Mouse (Mus musculus) heart, postnatal 0 days (tissue): ENCODE measurements around the gene Nfib. TPM values are rescaled to one million over a fixed set of nuclear protein-coding genes. Genes with fewer than 3 reads are reported as not detected.

ENCODE experiments used
- ATAC-seq: fragments of 200-750 bp; cut with Nextera tagmentation; 2 replicates; pipeline ENCODE4 v1.8.0; 2017; ENCODE audit warnings: low read depth, moderate number of reproducible peaks, moderate library complexity; ENCODE audit not compliant: insufficient read depth
- DNase-seq: peaks from one replicate; pipeline ENCODE4 v3.0.0-alpha.2; 2016; ENCODE audit warnings: low spot score
- H3K27ac ChIP-seq: fragments of 300-500 bp; sonication (generic); 2 replicates; pipeline ENCODE4 v1.5.1; 2014; ENCODE audit warnings: low read depth, mild to moderate bottlenecking
- H3K27me3 ChIP-seq: fragments of 300-500 bp; sonication (generic); 2 replicates; pipeline ENCODE4 v1.6.1; 2014; ENCODE audit warnings: low read length, mixed read lengths; ENCODE audit not compliant: control insufficient read depth, insufficient read depth
- H3K36me3 ChIP-seq: fragments of 300-500 bp; sonication (generic); replicated peaks from 2 replicates; pipeline ENCODE4 v1.6.1; 2014; ENCODE audit warnings: low read length, mixed read lengths; ENCODE audit not compliant: control insufficient read depth, insufficient read depth
- H3K4me1 ChIP-seq: fragments of 300-500 bp; sonication (generic); 2 replicates; pipeline ENCODE4 v1.6.1; 2014; ENCODE audit warnings: antibody characterized with exemption; ENCODE audit not compliant: control insufficient read depth, insufficient read depth
- H3K4me2 ChIP-seq: fragments of 300-500 bp; sonication (generic); 2 replicates; pipeline ENCODE4 v1.6.1; 2014; ENCODE audit warnings: low read depth, mild to moderate bottlenecking, low read length, moderate library complexity
- H3K4me3 ChIP-seq: fragments of 300-500 bp; sonication (generic); 2 replicates; pipeline ENCODE4 v1.5.1; 2014; ENCODE audit warnings: low read depth, low read length
- H3K9ac ChIP-seq: fragments of 300-500 bp; sonication (generic); replicated peaks from 2 replicates; pipeline ENCODE4 v1.6.1; 2014; ENCODE audit warnings: low read depth, low read length, mixed read lengths
- H3K9me3 ChIP-seq: fragments of 300-500 bp; sonication (generic); replicated peaks from 2 replicates; pipeline ENCODE4 v1.6.1; 2016; ENCODE audit warnings: low read length; ENCODE audit not compliant: control insufficient read depth
- CTCF ChIP-seq: IDR thresholded peaks from 2 replicates; pipeline ENCODE4 v1.5.1; 2016; ENCODE audit warnings: antibody characterized with exemption, control low read depth, low read depth
- EP300 ChIP-seq: IDR thresholded peaks from 2 replicates; pipeline ENCODE4 v1.6.1; 2016; ENCODE audit warnings: antibody characterized with exemption, low read depth
- WGBS: fragments of 180-500 bp; shearing (Covaris S2); extraction: QIAGEN DNeasy Blood & Tissue Kit; methylation state at CpG from one replicate; pipeline ENCODE4 v1.1.7; 2014; 5-methylcytosine and 5-hydroxymethylcytosine counted together
- polyA plus RNA-seq: library from polyadenylated mRNA; unstranded; fragments of >200 nt; fragmentation: Nextera tagmentation; extraction: Ambion mirVana; gene quantifications from 2 replicates; pipeline ENCODE4 v1.2.1, GENCODE M21; 2015
- total RNA-seq: library from RNA; depleted of rRNA; stranded (reverse); fragments of >200 nt; gene quantifications from 2 replicates; pipeline ENCODE4 v1.2.3, GENCODE M21; 2014; ENCODE audit warnings: low replicate concordance

Nfib gene
- total and polyA plus RNA-seq, 2 experiments from 2014 or later, result 44.0 to 82.0 TPM

- TF ChIP-seq EP300 (no peak), CTCF (no peak)
- no peak for ATAC-seq
- Histone ChIP-seq H3K4me2 (no peak overlapping the region), H3K36me3 (no peaks in the 10 kb centered on the region), H3K4me3 (no peak overlapping the region), H3K27me3 (no peaks in the 10 kb centered on the region), H3K27ac (no peak overlapping the region), H3K9ac (no peak overlapping the region), H3K9me3 (no peaks in the 10 kb centered on the region), H3K4me1 (no peaks in the 10 kb centered on the region)
- 74% methylated on average over 5 of the region's 5 CpGs for WGBS
- no peak for DNase-seq
Observed at GRCm38 (mm10) chr4:82730248-82730887, 24.8 kb upstream of the Nfib start.

- Histone ChIP-seq H3K27ac (no peak overlapping the region), H3K27me3 (no peaks in the 10 kb centered on the region), H3K4me1 (no peaks in the 10 kb centered on the region), H3K4me3 (no peak overlapping the region), H3K9me3 (no peaks in the 10 kb centered on the region), H3K36me3 (no peaks in the 10 kb centered on the region), H3K9ac (no peak overlapping the region), H3K4me2 (no peak overlapping the region)
- ATAC-seq (no peak), DNase-seq (no peak)
- 73% methylated on average over 10 of the region's 10 CpGs for WGBS
- no peak for TF ChIP-seq EP300
- TF ChIP-seq CTCF, result no peak
Observed at GRCm38 (mm10) chr4:82724058-82724457, 18.5 kb upstream of the Nfib start.

GRCm38 (mm10) chr4:82723048-82723447, 17.5 kb upstream of the Nfib start:
- no peak overlapping the region for H3K9ac ChIP-seq
- WGBS, result 79% methylated on average over 8 of the region's 8 CpGs
- no peak for TF ChIP-seq CTCF
- DNase-seq (no peak), ATAC-seq (no peak)
- no peaks in the 10 kb centered on the region for H3K36me3 ChIP-seq
- no peak overlapping the region for H3K4me2 ChIP-seq
- H3K27me3 ChIP-seq, result no peaks in the 10 kb centered on the region
- no peak overlapping the region for H3K4me3 ChIP-seq
- no peaks in the 10 kb centered on the region for H3K4me1 ChIP-seq
- no peak overlapping the region for H3K27ac ChIP-seq
- no peaks in the 10 kb centered on the region for H3K9me3 ChIP-seq

- no peaks in the 10 kb centered on the region for H3K9me3 ChIP-seq
- WGBS, result 82% methylated on average over 2 of the region's 2 CpGs
- H3K9ac ChIP-seq, result no peak overlapping the region
- DNase-seq (no peak), ATAC-seq (no peak)
- H3K27ac ChIP-seq, result no peak overlapping the region
- H3K36me3 ChIP-seq, result no peaks in the 10 kb centered on the region
- H3K27me3 ChIP-seq, result no peaks in the 10 kb centered on the region
- no peak overlapping the region for H3K4me2 ChIP-seq
- TF ChIP-seq CTCF, result peak; percentile 24
- TF ChIP-seq EP300, result no peak
- no peaks in the 10 kb centered on the region for H3K4me1 ChIP-seq
- no peak overlapping the region for H3K4me3 ChIP-seq
Observed at GRCm38 (mm10) chr4:82715833-82716232, 10.3 kb upstream of the Nfib start.

GRCm38 (mm10) chr4:82711611-82712295, 6.2 kb upstream of the Nfib start:
- TF ChIP-seq CTCF (no peak), EP300 (no peak)
- no peak for ATAC-seq
- Histone ChIP-seq H3K4me1 (peaks cover 12% of the 10 kb centered on the region; the same call in 1 of the 2 replicates), H3K4me2 (no peak overlapping the region), H3K36me3 (no peaks in the 10 kb centered on the region), H3K27me3 (no peaks in the 10 kb centered on the region), H3K9me3 (no peaks in the 10 kb centered on the region), H3K9ac (no peak overlapping the region), H3K27ac (no peak overlapping the region), H3K4me3 (no peak overlapping the region)
- 73% methylated on average over 7 of the region's 7 CpGs for WGBS
- no peak for DNase-seq
